Mouse (Mus musculus): ENCODE measurements around the gene Efcab5.

Efcab5 gene

DNA sequence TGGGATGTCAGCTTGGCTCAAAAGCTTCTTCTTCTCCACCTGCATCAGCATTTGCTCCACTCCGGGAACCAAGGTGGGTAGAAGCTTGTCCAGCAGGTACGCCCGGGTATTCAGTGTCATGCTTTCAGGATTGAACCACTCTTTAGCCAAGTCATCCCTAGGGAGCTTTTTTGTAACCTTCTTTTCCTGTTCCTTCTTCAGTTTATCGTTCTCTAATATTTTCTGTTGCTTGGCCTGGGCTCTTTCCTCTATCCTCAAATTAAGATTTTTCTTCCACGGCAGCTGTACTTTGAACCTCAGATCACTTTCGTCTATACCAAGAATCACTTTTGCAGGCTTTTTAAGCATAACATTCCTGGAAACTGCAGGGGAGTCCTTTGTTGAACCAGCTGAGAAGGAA is at the start of gene Efcab5:
Gene Efcab5, minus strand, starts transcription at position 101 of the 400 bp plus-strand sequence.
- no peak for DNase-seq (ENCODE audit: low read depth, low spot score)

DNA sequence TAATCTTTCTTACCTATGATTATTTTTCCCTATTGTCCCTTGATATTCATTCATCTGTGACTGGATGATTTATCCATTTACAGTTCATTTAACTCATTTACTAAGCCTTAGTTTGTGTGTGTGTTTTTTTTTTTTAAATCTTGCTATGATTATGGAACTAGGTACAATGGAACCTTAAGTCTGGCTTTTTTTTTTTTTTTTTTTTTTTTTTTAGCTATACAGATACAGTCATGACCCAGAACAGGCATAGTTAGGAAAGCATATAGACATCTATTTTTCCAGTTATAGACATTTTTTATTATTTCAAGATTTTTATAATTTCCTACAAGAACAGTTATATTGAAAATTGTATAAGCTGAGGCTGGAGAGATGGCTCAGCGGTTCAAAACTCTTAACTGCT is 46.5 kb upstream of the Efcab5 start:
- no peak for DNase-seq (ENCODE audit: low read depth, low spot score)

DNA sequence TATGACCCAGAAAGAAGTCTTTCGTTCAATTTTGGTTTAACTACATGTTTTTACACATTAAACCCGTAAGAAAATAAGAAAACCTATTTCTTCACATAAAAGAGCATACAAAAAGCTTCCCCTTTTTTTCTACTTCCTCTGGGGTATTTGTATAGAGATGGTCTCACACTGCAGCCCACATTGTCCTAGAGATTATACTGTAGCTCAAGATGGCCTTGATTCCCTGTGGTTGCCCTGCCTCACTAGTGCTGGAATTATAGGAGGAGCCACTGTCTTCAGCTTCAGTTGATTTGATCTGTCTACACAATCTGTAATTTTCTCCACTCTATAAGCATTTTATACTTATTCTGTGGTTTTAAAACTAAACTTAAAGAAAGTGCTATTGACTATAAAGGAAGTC is 42.7 kb upstream of the Efcab5 start:
- no peak for DNase-seq (ENCODE audit: low read depth, low spot score)

DNA sequence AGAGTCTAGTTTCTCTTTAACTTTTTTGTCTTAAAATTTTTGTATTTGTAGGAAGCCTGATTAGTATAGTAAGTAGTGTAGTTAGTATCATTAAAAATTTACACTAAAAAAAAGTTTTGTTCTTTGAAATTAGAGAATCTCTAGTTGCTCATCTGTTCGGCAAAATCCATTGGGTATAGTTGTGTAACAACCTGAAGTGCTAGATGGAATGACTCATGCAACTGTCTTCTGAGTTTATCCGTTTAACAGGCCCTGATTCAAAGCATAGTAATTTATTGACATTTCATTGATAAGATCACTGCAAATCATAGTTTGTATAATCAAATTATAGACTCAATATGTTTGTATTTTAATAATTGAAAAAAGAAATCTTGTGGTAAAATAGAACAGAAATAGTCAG is 42.0 kb upstream of the Efcab5 start:
- no peak for DNase-seq (ENCODE audit: low read depth, low spot score)

DNA sequence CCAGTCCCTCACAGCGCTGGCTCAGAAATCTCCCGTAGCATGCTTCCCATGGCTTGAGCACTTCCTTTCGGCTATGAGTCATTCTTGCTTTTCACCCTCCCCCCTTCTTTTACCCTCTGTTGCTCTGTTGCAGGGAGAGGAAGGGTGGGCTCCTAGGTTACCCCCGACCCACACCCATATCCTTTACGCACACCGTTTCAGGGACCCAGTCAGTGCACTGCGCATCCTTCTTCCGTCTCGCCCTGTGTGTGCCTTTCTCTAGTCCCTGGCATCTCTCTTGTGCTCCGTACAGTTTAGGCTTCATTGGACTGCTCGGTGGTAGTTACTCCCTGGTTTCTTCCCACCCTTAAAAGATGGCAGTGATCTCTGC is 28.0 kb upstream of the Efcab5 start:
- DNase-seq (ENCODE audit: low read depth, low spot score) = no peak

GRCm38 (mm10) chr11:77215951-77216760 is 27.4 kb upstream of the Efcab5 start, which contains the start of gene Ssh2:
Ssh2 (plus strand) TSS chr11:77216287.
- DNase-seq (ENCODE audit: low read depth, low spot score) = peak; percentile 76

- no peak for DNase-seq (ENCODE audit: low read depth, low spot score)
Observed at GRCm38 (mm10) chr11:77215483-77215882, 26.7 kb upstream of the Efcab5 start.

DNA sequence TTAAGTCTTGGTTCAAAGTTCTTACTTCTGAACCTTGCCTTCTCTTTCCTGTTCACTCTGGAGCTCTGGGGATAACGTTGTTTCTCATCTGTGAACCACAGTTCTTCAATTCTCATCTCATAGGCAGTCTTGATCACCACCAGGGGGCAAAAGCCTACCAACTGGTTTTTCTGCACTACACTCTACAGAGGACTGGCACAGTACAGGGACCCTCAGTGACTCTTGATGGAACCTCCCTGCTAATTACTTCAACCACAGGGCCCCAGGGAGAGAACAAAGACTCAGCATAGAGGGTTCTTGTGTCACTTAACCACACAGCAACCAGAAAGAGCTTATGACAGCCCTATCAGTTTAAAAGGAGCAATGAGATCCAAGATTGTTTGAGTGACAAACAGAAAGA is 26.0 kb upstream of the Efcab5 start:
- DNase-seq (ENCODE audit: low read depth, low spot score) = no peak

GRCm38 (mm10) chr11:77214142-77214692 is 25.4 kb upstream of the Efcab5 start:
- no peak for DNase-seq (ENCODE audit: low read depth, low spot score)

DNA sequence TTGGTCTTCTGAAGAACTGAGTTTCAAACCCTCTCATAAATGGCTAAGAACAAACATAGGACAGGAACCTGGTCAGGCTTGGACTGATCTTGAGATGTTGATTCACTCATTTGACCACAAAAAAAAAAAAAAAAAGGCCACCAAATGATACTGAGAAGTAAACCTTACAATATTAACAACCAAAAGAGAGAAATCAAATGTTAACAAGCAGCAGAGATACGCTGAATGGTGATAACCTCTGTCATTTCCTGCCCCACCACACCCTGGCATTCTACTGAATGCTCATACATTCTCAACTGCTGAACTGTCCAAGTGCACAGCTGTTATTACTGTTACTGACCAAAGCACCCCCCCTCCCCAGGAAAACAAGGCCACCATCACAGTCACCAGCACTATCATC is 11.9 kb upstream of the Efcab5 start:
- no peak for DNase-seq (ENCODE audit: low read depth, low spot score)

DNA sequence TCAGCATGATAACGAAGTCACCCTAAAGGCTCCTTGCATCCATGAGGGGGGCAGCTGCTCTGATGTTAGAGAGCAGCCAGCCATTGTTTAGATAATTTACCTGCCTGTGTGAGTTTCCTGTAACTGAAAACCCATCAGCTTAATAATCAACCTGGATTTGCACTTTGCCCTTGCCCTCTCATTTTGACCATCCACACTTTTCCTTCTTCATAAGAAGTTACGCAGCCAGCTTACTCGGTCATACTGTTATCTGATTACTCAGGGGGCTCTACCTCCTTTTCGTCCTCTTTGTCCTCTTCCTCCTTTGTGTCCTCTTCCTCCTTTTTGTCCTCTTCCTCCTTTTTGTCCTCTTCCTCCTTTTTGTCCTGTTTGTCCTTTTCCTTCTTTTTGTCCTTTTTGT is 10.9 kb upstream of the Efcab5 start:
- DNase-seq (ENCODE audit: low read depth, low spot score) = no peak

DNA sequence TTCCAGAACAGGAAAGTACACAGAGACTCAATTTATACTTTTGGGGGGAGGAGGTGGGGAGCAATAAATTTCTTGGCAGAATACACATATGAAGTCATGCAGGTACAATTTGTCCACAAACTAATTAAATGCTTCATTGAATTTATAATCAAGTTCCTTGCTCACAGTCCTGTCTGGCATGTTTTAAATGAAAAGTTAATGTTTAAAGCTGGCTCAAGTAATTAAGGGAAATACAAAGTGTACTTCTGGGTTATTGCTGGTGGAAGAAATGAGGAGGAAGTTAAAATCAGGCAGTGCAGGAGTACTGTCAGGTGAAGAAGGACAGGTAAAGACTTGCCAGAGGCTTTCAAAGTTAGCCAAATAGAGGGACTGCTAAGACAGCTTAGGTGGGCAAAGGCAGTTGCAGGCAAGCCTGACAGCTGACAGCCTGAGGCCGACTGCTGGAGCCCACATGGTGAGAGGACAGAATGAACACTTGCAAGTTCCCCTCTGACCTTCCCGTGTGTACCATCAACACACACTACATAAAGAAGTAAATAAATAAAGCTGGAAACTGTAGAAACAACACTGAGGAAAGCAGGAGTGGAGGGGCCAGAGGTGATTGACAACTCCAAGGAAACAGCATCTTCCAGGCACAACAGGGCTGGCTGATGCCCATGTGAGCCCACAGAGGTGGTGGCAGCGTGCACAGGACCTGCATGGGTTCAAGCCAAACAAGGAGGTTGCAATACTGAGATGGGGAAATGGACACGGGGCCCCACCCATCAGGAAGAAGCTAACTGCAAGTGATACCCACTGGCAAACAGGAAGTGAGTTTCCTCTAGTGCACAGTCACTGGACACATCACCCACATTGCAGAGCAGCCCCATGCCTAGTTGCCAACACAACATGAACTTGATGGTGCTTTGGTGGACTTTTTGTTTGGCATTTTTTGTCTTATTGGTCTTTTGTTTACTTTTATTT is 7.7 kb upstream of the Efcab5 start:
- DNase-seq (ENCODE audit: low read depth, low spot score) = no peak

- no peak for DNase-seq (ENCODE audit: low read depth, low spot score)
Observed at GRCm38 (mm10) chr11:77195360-77196109, 6.8 kb upstream of the Efcab5 start.

GRCm38 (mm10) chr11:77194762-77195161 is 6.0 kb upstream of the Efcab5 start:
- DNase-seq (ENCODE audit: low read depth, low spot score) = no peak

- no peak for DNase-seq (ENCODE audit: low read depth, low spot score)
Observed at GRCm38 (mm10) chr11:77193941-77194553, 5.3 kb upstream of the Efcab5 start.

GRCm38 (mm10) chr11:77193410-77193809 is 4.6 kb upstream of the Efcab5 start:
- no peak for DNase-seq (ENCODE audit: low read depth, low spot score)

GRCm38 (mm10) chr11:77184926-77185325 is 3.8 kb downstream of the Efcab5 start:
- DNase-seq (ENCODE audit: low read depth, low spot score) = no peak

DNA sequence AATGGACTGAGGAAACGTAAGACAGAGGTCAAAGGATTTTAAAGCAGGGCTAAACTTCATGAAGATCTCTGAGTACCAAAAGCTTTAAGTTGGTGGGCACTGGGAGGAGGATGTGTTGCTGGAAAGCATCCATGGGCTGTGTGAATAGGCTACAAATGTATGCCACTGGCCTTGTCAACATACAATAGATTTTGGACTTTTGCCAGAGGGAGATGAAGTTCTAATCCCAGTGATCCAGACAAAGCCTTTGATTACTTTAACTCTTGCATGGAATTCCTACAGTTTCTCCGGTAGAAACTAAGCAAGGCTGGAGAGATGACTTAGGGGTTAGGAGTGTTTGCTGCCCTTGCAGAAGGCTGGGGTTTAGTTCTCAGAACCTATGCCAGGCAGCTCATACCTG is 6.2 kb downstream of the Efcab5 start:
- DNase-seq (ENCODE audit: low read depth, low spot score) = no peak

- DNase-seq (ENCODE audit: low read depth, low spot score) = no peak
Observed at GRCm38 (mm10) chr11:77182041-77182440, 6.7 kb downstream of the Efcab5 start.

- DNase-seq (ENCODE audit: low read depth, low spot score) = no peak
Observed at GRCm38 (mm10) chr11:77181528-77181927, 7.2 kb downstream of the Efcab5 start.

DNA sequence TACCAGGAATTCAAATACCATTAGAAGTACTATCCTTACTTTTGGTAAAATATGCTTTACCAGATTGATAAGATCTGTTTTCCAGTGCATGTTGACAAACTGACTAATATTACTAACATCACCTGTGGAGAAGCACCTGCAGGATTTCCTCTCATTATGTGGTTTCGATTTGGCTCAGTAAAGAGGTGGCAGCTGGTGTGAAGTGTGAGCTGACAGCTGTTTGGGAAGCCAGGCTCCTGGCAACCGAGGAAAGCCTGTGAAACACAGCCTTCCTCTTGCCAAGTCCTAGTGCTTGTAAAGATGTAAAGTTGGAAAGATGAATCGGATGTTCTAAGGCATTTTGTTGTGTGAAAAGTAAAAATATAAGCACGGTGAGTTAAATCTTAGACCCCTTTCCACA is 7.9 kb downstream of the Efcab5 start:
- peak; percentile 34 for DNase-seq (ENCODE audit: low read depth, low spot score)
